Mouse (Mus musculus) CH12.LX (cell line): ENCODE results near the gene Capg. TPM values are rescaled to one million over a fixed set of nuclear protein-coding genes. Genes with fewer than 3 reads are reported as not detected.

Source experiments
- DNase-seq: peaks from one replicate; pipeline ENCODE4 v3.0.0-alpha.2; 2013; ENCODE audit errors: extremely low read depth
- H3K27ac ChIP-seq: 2 replicates; pipeline ENCODE4 v1.5.1; 2012; ENCODE audit warnings: low read depth, mild to moderate bottlenecking, control low read depth, moderate library complexity; ENCODE audit not compliant: insufficient read depth
- H3K27me3 ChIP-seq: replicated peaks from 2 replicates; pipeline ENCODE3; 2012; ENCODE audit warnings: inconsistent platforms
- H3K36me3 ChIP-seq, 2 experiments: replicated peaks in 1 of 2; 2 replicates each; pipeline versions ENCODE3 to v1.6.1; 2012; ENCODE audit warnings: inconsistent platforms in 1 of 2, low read length in 1 of 2, mild to moderate bottlenecking in 1 of 2, mixed read lengths in 1 of 2, moderate library complexity in 1 of 2; ENCODE audit not compliant: control insufficient read depth in 1 of 2, insufficient read depth in 1 of 2
- H3K4me1 ChIP-seq, 2 experiments: 2 replicates each; pipeline ENCODE4 v1.6.1; 2012; ENCODE audit warnings: inconsistent platforms in 1 of 2, moderate library complexity in 1 of 2; ENCODE audit not compliant: insufficient read depth in 2 of 2, control insufficient read depth in 1 of 2
- H3K4me2 ChIP-seq: 2 replicates; pipeline ENCODE4 v1.6.1; 2012; ENCODE audit warnings: low read depth, mild to moderate bottlenecking, control low read depth; ENCODE audit not compliant: poor library complexity, insufficient read depth, severe bottlenecking
- H3K4me3 ChIP-seq, 3 experiments: fragments of 150-350 bp in 1 of 3; sonication (generic) in 1 of 3; replicated peaks in 1 of 3; 2 replicates each; pipeline versions ENCODE3 to v1.5.1; 2011 to 2012; ENCODE audit warnings: low read depth in 2 of 3, low read length in 2 of 3, mild to moderate bottlenecking in 2 of 3, moderate library complexity in 2 of 3, control low read depth in 1 of 3, improper control_type of control experiment in 1 of 3, inconsistent platforms in 1 of 3, mixed read lengths in 1 of 3; ENCODE audit not compliant: poor library complexity in 1 of 3
- H3K79me2 ChIP-seq: replicated peaks from 2 replicates; pipeline ENCODE4 v1.6.1; 2012; ENCODE audit warnings: mild to moderate bottlenecking, moderate library complexity; ENCODE audit not compliant: control insufficient read depth, poor library complexity, insufficient read depth, severe bottlenecking; ENCODE audit errors: extremely low read depth
- H3K9ac ChIP-seq: 2 replicates; pipeline ENCODE4 v1.6.1; 2012; ENCODE audit warnings: low read depth, mild to moderate bottlenecking, control low read depth, moderate library complexity; ENCODE audit not compliant: insufficient read depth
- H3K9me3 ChIP-seq: replicated peaks from 2 replicates; pipeline ENCODE3; 2012; ENCODE audit warnings: low read length, inconsistent platforms, mixed read lengths
- BHLHE40 ChIP-seq: IDR thresholded peaks from 2 replicates; pipeline ENCODE4 v1.6.1; 2011; ENCODE audit warnings: mild to moderate bottlenecking, low read depth, low read length, improper control_type of control experiment
- CHD1 ChIP-seq: IDR thresholded peaks from 2 replicates; pipeline ENCODE4 v1.6.1; 2012; ENCODE audit warnings: low read depth, low read length, improper control_type of control experiment, inconsistent platforms
- E2F4 ChIP-seq: IDR thresholded peaks from 2 replicates; pipeline ENCODE4 v1.6.1; 2011; ENCODE audit warnings: low read depth, low read length, improper control_type of control experiment; ENCODE audit not compliant: insufficient replicate concordance
- ETS1 ChIP-seq: conservative IDR thresholded peaks from 2 replicates; pipeline ENCODE4 v1.6.1; 2012; ENCODE audit warnings: low read depth, mild to moderate bottlenecking, inconsistent platforms, low read length, improper control_type of control experiment, moderate library complexity
- HCFC1 ChIP-seq: IDR thresholded peaks from 2 replicates; pipeline ENCODE4 v1.6.1; 2012; ENCODE audit warnings: low read depth, mild to moderate bottlenecking, inconsistent platforms, low read length, improper control_type of control experiment
- MAFK ChIP-seq: IDR thresholded peaks from 2 replicates; pipeline ENCODE4 v1.6.1; 2011; ENCODE audit warnings: low read length, improper control_type of control experiment; ENCODE audit not compliant: insufficient replicate concordance
- MAZ ChIP-seq: IDR thresholded peaks from 2 replicates; pipeline ENCODE4 v1.6.1; 2012; ENCODE audit warnings: low read depth, mild to moderate bottlenecking, inconsistent platforms, low read length, improper control_type of control experiment, moderate library complexity
- MYC ChIP-seq: IDR thresholded peaks from 2 replicates; pipeline ENCODE4 v1.6.1; 2011; ENCODE audit warnings: low read depth, mild to moderate bottlenecking, improper control_type of control experiment, low read length
- NELFE ChIP-seq: IDR thresholded peaks from 2 replicates; pipeline ENCODE4 v1.6.1; 2011; ENCODE audit warnings: low read depth, low read length, improper control_type of control experiment
- POLR2A ChIP-seq: IDR thresholded peaks from 2 replicates; pipeline ENCODE4 v1.6.1; 2011; ENCODE audit warnings: low read depth, mild to moderate bottlenecking, improper control_type of control experiment, low read length
- POLR2AphosphoS2 ChIP-seq: IDR thresholded peaks from 2 replicates; pipeline ENCODE4 v1.6.1; 2011; ENCODE audit warnings: low read depth, low read length, improper control_type of control experiment
- RAD21 ChIP-seq: IDR thresholded peaks from 2 replicates; pipeline ENCODE4 v1.6.1; 2011; ENCODE audit warnings: low read depth, mild to moderate bottlenecking, low read length, improper control_type of control experiment, moderate library complexity
- ZC3H11A ChIP-seq: IDR thresholded peaks from 2 replicates; pipeline ENCODE4 v1.6.1; 2012; ENCODE audit warnings: low read depth, mild to moderate bottlenecking, inconsistent platforms, low read length, improper control_type of control experiment
- ZKSCAN1 ChIP-seq: IDR thresholded peaks from 2 replicates; pipeline ENCODE4 v1.6.1; 2012; ENCODE audit warnings: low read depth, inconsistent platforms, low read length, improper control_type of control experiment, borderline replicate concordance
- ZNF384 ChIP-seq: IDR thresholded peaks from 2 replicates; pipeline ENCODE4 v1.6.1; 2012; ENCODE audit warnings: low read depth, low read length, improper control_type of control experiment, inconsistent platforms
- dilution Hi-C: fragments of 300-500 bp; cut with MboI; formaldehyde crosslinking; loops from 2 replicates; pipeline ENCODE4 v1.14.3; 2020; ENCODE audit warnings: low sequenced_read_pairs; ENCODE audit not compliant: extremely low pct_unique_long_range_greater_than_20kb, extremely low pct_ligation_motif_present
- in situ Hi-C: fragments of 300-500 bp; cut with MboI; formaldehyde crosslinking; loops from 3 replicates; pipeline ENCODE4 v1.14.3; 2019; ENCODE audit warnings: low sequenced_read_pairs, low pct_ligation_motif_present, low pct_unique_long_range_greater_than_20kb, mixed read lengths
- polyA plus RNA-seq: library from polyadenylated mRNA; unstranded; fragments of >175 nt; gene quantifications from 2 replicates; pipeline ENCODE4 v1.2.1, GENCODE M21; 2012; ENCODE audit warnings: low read depth; ENCODE audit not compliant: insufficient read length
- total RNA-seq, 2 experiments: library from RNA; depleted of rRNA; stranded (reverse); fragments of 300-350 nt in 1 of 2; fragments of >200 nt in 1 of 2; gene quantifications; 2 replicates each; pipeline ENCODE4 v1.2.3; 2012 to 2014

The Capg gene
- total and polyA plus RNA-seq, 3 experiments = 175 to 264 (median 196) TPM

- peak; percentile 70; the same call in 1 of the 2 replicates for TF ChIP-seq POLR2AphosphoS2
- TF ChIP-seq, all 38 proteins: peak for 23
Observed at GRCm38 (mm10) chr6:72597956-72598753, 54.0 kb downstream of the Capg start, which contains the start of the genes Elmod3 and Retsat (continued).

- H3K4me2 ChIP-seq = peak overlapping the region; percentile 39
- in situ Hi-C loops = no loop called here
- H3K9ac ChIP-seq = peak overlapping the region; percentile 62
- DNase-seq = no peak
- no peaks in the 10 kb centered on the region for H3K9me3 ChIP-seq
- H3K27ac ChIP-seq = no peak overlapping the region
- TF ChIP-seq ETS1 (no peak), MAZ (no peak)
- TF ChIP-seq, all 38 proteins: peak for 0
- H3K4me1 ChIP-seq = peaks cover 6 to 36% of the 10 kb centered on the region in 2 experiments
- H3K36me3 ChIP-seq = peaks cover 0 to 38% of the 10 kb centered on the region in 2 experiments
- H3K4me3 ChIP-seq = peak overlapping the region; percentile 72 to 89 (median 81)
- H3K27me3 ChIP-seq = no peaks in the 10 kb centered on the region
- no peaks in the 10 kb centered on the region for H3K79me2 ChIP-seq
- dilution Hi-C loops = no loop called here
Observed at GRCm38 (mm10) chr6:72598791-72599557, 54.8 kb downstream of the Capg start.

- H3K36me3 ChIP-seq = peaks cover 0 to 45% of the 10 kb centered on the region in 2 experiments
- H3K4me1 ChIP-seq = peaks cover 6 to 36% of the 10 kb centered on the region in 2 experiments
- DNase-seq = no peak
- dilution Hi-C loops = no loop called here
- no peaks in the 10 kb centered on the region for H3K79me2 ChIP-seq
- H3K27ac ChIP-seq = no peak overlapping the region
- in situ Hi-C loops = loop anchor here (5.0 kb wide), 1 partner anchor 37 kb away; no protein-coding TSS in a partner anchor
- no peak overlapping the region for H3K4me3 ChIP-seq
- H3K27me3 ChIP-seq = no peaks in the 10 kb centered on the region
- no peaks in the 10 kb centered on the region for H3K9me3 ChIP-seq
- no peak overlapping the region for H3K4me2 ChIP-seq
- no peak overlapping the region for H3K9ac ChIP-seq
- TF ChIP-seq BHLHE40 (no peak), E2F4 (no peak), CHD1 (no peak), POLR2AphosphoS2 (no peak), ZKSCAN1 (no peak), NELFE (no peak), HCFC1 (no peak), POLR2A (no peak), RAD21 (no peak), ZC3H11A (no peak), MAFK (no peak), ZNF384 (no peak), ETS1 (no peak), MYC (no peak)
Observed at GRCm38 (mm10) chr6:72600216-72600615, 56.0 kb downstream of the Capg start.
